Mouse (Mus musculus) CH12.LX (cell line): Measurements from ENCODE around the gene Slc2a12. TPM values are rescaled to one million over a fixed set of nuclear protein-coding genes. Genes with fewer than 3 reads are reported as not detected.

Experiments
- DNase-seq: peaks from one replicate; pipeline ENCODE4 v3.0.0-alpha.2; 2013; ENCODE audit errors: extremely low read depth
- H3K27ac ChIP-seq: 2 replicates; pipeline ENCODE4 v1.5.1; 2012; ENCODE audit warnings: low read depth, mild to moderate bottlenecking, control low read depth, moderate library complexity; ENCODE audit not compliant: insufficient read depth
- H3K27me3 ChIP-seq: replicated peaks from 2 replicates; pipeline ENCODE3; 2012; ENCODE audit warnings: inconsistent platforms
- H3K36me3 ChIP-seq, 2 experiments: replicated peaks in 1 of 2; 2 replicates each; pipeline versions ENCODE3 to v1.6.1; 2012; ENCODE audit warnings: inconsistent platforms in 1 of 2, low read length in 1 of 2, mild to moderate bottlenecking in 1 of 2, mixed read lengths in 1 of 2, moderate library complexity in 1 of 2; ENCODE audit not compliant: control insufficient read depth in 1 of 2, insufficient read depth in 1 of 2
- H3K4me1 ChIP-seq, 2 experiments: 2 replicates each; pipeline ENCODE4 v1.6.1; 2012; ENCODE audit warnings: inconsistent platforms in 1 of 2, moderate library complexity in 1 of 2; ENCODE audit not compliant: insufficient read depth in 2 of 2, control insufficient read depth in 1 of 2
- H3K4me2 ChIP-seq: 2 replicates; pipeline ENCODE4 v1.6.1; 2012; ENCODE audit warnings: low read depth, mild to moderate bottlenecking, control low read depth; ENCODE audit not compliant: poor library complexity, insufficient read depth, severe bottlenecking
- H3K4me3 ChIP-seq, 3 experiments: fragments of 150-350 bp in 1 of 3; sonication (generic) in 1 of 3; replicated peaks in 1 of 3; 2 replicates each; pipeline versions ENCODE3 to v1.5.1; 2011 to 2012; ENCODE audit warnings: low read depth in 2 of 3, low read length in 2 of 3, mild to moderate bottlenecking in 2 of 3, moderate library complexity in 2 of 3, control low read depth in 1 of 3, improper control_type of control experiment in 1 of 3, inconsistent platforms in 1 of 3, mixed read lengths in 1 of 3; ENCODE audit not compliant: poor library complexity in 1 of 3
- H3K79me2 ChIP-seq: replicated peaks from 2 replicates; pipeline ENCODE4 v1.6.1; 2012; ENCODE audit warnings: mild to moderate bottlenecking, moderate library complexity; ENCODE audit not compliant: control insufficient read depth, poor library complexity, insufficient read depth, severe bottlenecking; ENCODE audit errors: extremely low read depth
- H3K9ac ChIP-seq: 2 replicates; pipeline ENCODE4 v1.6.1; 2012; ENCODE audit warnings: low read depth, mild to moderate bottlenecking, control low read depth, moderate library complexity; ENCODE audit not compliant: insufficient read depth
- H3K9me3 ChIP-seq: replicated peaks from 2 replicates; pipeline ENCODE3; 2012; ENCODE audit warnings: low read length, inconsistent platforms, mixed read lengths
- CHD1 ChIP-seq: IDR thresholded peaks from 2 replicates; pipeline ENCODE4 v1.6.1; 2012; ENCODE audit warnings: low read depth, low read length, improper control_type of control experiment, inconsistent platforms
- CHD2 ChIP-seq: IDR thresholded peaks from 2 replicates; pipeline ENCODE4 v1.6.1; 2011; ENCODE audit warnings: low read length, improper control_type of control experiment
- E2F4 ChIP-seq: IDR thresholded peaks from 2 replicates; pipeline ENCODE4 v1.6.1; 2011; ENCODE audit warnings: low read depth, low read length, improper control_type of control experiment; ENCODE audit not compliant: insufficient replicate concordance
- ELF1 ChIP-seq: IDR thresholded peaks from 2 replicates; pipeline ENCODE4 v1.6.1; 2014; ENCODE audit warnings: low read depth, mild to moderate bottlenecking, inconsistent platforms, low read length, improper control_type of control experiment
- EP300 ChIP-seq: IDR thresholded peaks from 2 replicates; pipeline ENCODE4 v1.6.1; 2011; ENCODE audit warnings: low read length, improper control_type of control experiment
- IRF4 ChIP-seq: IDR thresholded peaks from 2 replicates; pipeline ENCODE4 v1.6.1; 2014; ENCODE audit warnings: low read depth, mild to moderate bottlenecking, inconsistent platforms, low read length, improper control_type of control experiment
- JUND ChIP-seq: conservative IDR thresholded peaks from 2 replicates; pipeline ENCODE4 v1.6.1; 2011; ENCODE audit warnings: low read depth, low read length, improper control_type of control experiment
- MAFK ChIP-seq: IDR thresholded peaks from 2 replicates; pipeline ENCODE4 v1.6.1; 2011; ENCODE audit warnings: low read length, improper control_type of control experiment; ENCODE audit not compliant: insufficient replicate concordance
- MAZ ChIP-seq: IDR thresholded peaks from 2 replicates; pipeline ENCODE4 v1.6.1; 2012; ENCODE audit warnings: low read depth, mild to moderate bottlenecking, inconsistent platforms, low read length, improper control_type of control experiment, moderate library complexity
- MEF2A ChIP-seq: IDR thresholded peaks from 2 replicates; pipeline ENCODE4 v1.6.1; 2014; ENCODE audit warnings: low read depth, mild to moderate bottlenecking, inconsistent platforms, low read length, improper control_type of control experiment, borderline replicate concordance
- MXI1 ChIP-seq: IDR thresholded peaks from 2 replicates; pipeline ENCODE4 v1.6.1; 2011; ENCODE audit warnings: mild to moderate bottlenecking, low read depth, low read length, improper control_type of control experiment
- MYC ChIP-seq: IDR thresholded peaks from 2 replicates; pipeline ENCODE4 v1.6.1; 2011; ENCODE audit warnings: low read depth, mild to moderate bottlenecking, improper control_type of control experiment, low read length
- NRF1 ChIP-seq: IDR thresholded peaks from 2 replicates; pipeline ENCODE4 v1.6.1; 2014; ENCODE audit warnings: low read depth, mild to moderate bottlenecking, inconsistent platforms, low read length, improper control_type of control experiment, moderate library complexity
- POLR2AphosphoS2 ChIP-seq: IDR thresholded peaks from 2 replicates; pipeline ENCODE4 v1.6.1; 2011; ENCODE audit warnings: low read depth, low read length, improper control_type of control experiment
- RAD21 ChIP-seq: IDR thresholded peaks from 2 replicates; pipeline ENCODE4 v1.6.1; 2011; ENCODE audit warnings: low read depth, mild to moderate bottlenecking, low read length, improper control_type of control experiment, moderate library complexity
- RCOR1 ChIP-seq: conservative IDR thresholded peaks from 2 replicates; pipeline ENCODE4 v1.6.1; 2012; ENCODE audit warnings: low read depth, mild to moderate bottlenecking, inconsistent platforms, low read length, improper control_type of control experiment
- SIN3A ChIP-seq: IDR thresholded peaks from 2 replicates; pipeline ENCODE4 v1.6.1; 2012; ENCODE audit warnings: low read length, improper control_type of control experiment, inconsistent platforms
- TBP ChIP-seq: conservative IDR thresholded peaks from 2 replicates; pipeline ENCODE4 v1.6.1; 2011; ENCODE audit warnings: low read depth, low read length, improper control_type of control experiment
- UBTF ChIP-seq: IDR thresholded peaks from 2 replicates; pipeline ENCODE4 v1.6.1; 2012; ENCODE audit warnings: low read depth, mild to moderate bottlenecking, inconsistent platforms, low read length, improper control_type of control experiment, moderate library complexity
- USF1 ChIP-seq: IDR thresholded peaks from 2 replicates; pipeline ENCODE4 v1.6.1; 2014; ENCODE audit warnings: low read depth, mild to moderate bottlenecking, inconsistent platforms, low read length, improper control_type of control experiment
- USF2 ChIP-seq: conservative IDR thresholded peaks from 2 replicates; pipeline ENCODE4 v1.6.1; 2011; ENCODE audit warnings: low read depth, low read length, improper control_type of control experiment
- ZKSCAN1 ChIP-seq: IDR thresholded peaks from 2 replicates; pipeline ENCODE4 v1.6.1; 2012; ENCODE audit warnings: low read depth, inconsistent platforms, low read length, improper control_type of control experiment, borderline replicate concordance
- ZMIZ1 ChIP-seq: IDR thresholded peaks from 2 replicates; pipeline ENCODE4 v1.6.1; 2012; ENCODE audit warnings: low read depth, mild to moderate bottlenecking, inconsistent platforms, low read length, improper control_type of control experiment
- ZNF384 ChIP-seq: IDR thresholded peaks from 2 replicates; pipeline ENCODE4 v1.6.1; 2012; ENCODE audit warnings: low read depth, low read length, improper control_type of control experiment, inconsistent platforms
- dilution Hi-C: fragments of 300-500 bp; cut with MboI; formaldehyde crosslinking; loops from 2 replicates; pipeline ENCODE4 v1.14.3; 2020; ENCODE audit warnings: low sequenced_read_pairs; ENCODE audit not compliant: extremely low pct_unique_long_range_greater_than_20kb, extremely low pct_ligation_motif_present
- in situ Hi-C: fragments of 300-500 bp; cut with MboI; formaldehyde crosslinking; loops from 3 replicates; pipeline ENCODE4 v1.14.3; 2019; ENCODE audit warnings: low sequenced_read_pairs, low pct_ligation_motif_present, low pct_unique_long_range_greater_than_20kb, mixed read lengths
- polyA plus RNA-seq: library from polyadenylated mRNA; unstranded; fragments of >175 nt; gene quantifications from 2 replicates; pipeline ENCODE4 v1.2.1, GENCODE M21; 2012; ENCODE audit warnings: low read depth; ENCODE audit not compliant: insufficient read length
- total RNA-seq, 2 experiments: library from RNA; depleted of rRNA; stranded (reverse); fragments of 300-350 nt in 1 of 2; fragments of >200 nt in 1 of 2; gene quantifications; 2 replicates each; pipeline ENCODE4 v1.2.3; 2012 to 2014

The Slc2a12 gene
- total and polyA plus RNA-seq, 3 experiments = 0.25 TPM; not detected in 2

GRCm38 (mm10) chr10:22604801-22605200 is 40.0 kb upstream of the Slc2a12 start:
- no peaks in the 10 kb centered on the region for H3K27me3 ChIP-seq
- no peak overlapping the region for H3K27ac ChIP-seq
- H3K9ac ChIP-seq = no peak overlapping the region
- DNase-seq = no peak
- H3K4me2 ChIP-seq = no peak overlapping the region
- H3K36me3 ChIP-seq = no peaks in the 10 kb centered on the region
- no peak for TF ChIP-seq SIN3A
- no peak for TF ChIP-seq JUND
- no peak for TF ChIP-seq NRF1
- no peak for TF ChIP-seq ZNF384
- no peak for TF ChIP-seq UBTF
- no peak for TF ChIP-seq IRF4
- TF ChIP-seq MEF2A = no peak
- TF ChIP-seq EP300 = no peak
- no peak for TF ChIP-seq CHD1
- no peak for TF ChIP-seq ZMIZ1
- TF ChIP-seq ELF1 = no peak
- no peak for TF ChIP-seq TBP
- no peak for TF ChIP-seq USF1
- TF ChIP-seq RAD21 = no peak
- TF ChIP-seq MAFK = no peak
- no peak for TF ChIP-seq USF2
- TF ChIP-seq RCOR1 = no peak
- TF ChIP-seq MAZ = no peak
- TF ChIP-seq POLR2AphosphoS2 = no peak
- no peak for TF ChIP-seq CHD2
- in situ Hi-C loops = no loop called here
- no peaks in the 10 kb centered on the region for H3K4me1 ChIP-seq
- no peaks in the 10 kb centered on the region for H3K9me3 ChIP-seq
- no peaks in the 10 kb centered on the region for H3K79me2 ChIP-seq
- H3K4me3 ChIP-seq = no peak overlapping the region
- dilution Hi-C loops = no loop called here

DNA sequence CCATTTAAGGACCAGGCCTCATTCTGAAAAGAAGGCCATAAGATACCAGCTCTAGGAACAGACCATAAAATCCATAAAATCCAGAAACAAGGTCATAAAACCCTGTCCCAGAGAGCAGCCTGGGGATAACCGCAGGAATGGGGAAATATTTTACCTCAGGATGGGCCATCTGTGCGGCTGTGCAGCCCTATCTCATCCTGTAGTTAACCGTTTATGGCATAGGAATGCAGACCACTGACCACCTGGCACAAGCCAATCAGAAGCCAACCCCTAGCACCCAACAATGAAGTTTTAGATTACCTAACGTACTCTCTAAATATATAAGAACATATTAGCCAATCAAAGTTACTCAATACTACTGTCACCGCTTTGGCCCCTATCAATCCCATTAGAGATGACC is 36.5 kb upstream of the Slc2a12 start:
- Histone ChIP-seq H3K9ac (no peak overlapping the region), H3K4me2 (no peak overlapping the region), H3K27ac (no peak overlapping the region), H3K36me3 (no peaks in the 10 kb centered on the region), H3K27me3 (no peaks in the 10 kb centered on the region), H3K79me2 (no peaks in the 10 kb centered on the region), H3K4me3 (no peak overlapping the region), H3K9me3 (no peaks in the 10 kb centered on the region), H3K4me1 (peaks cover 0 to 2% of the 10 kb centered on the region in 2 experiments; a peak in 1 of 4 replicates)
- in situ Hi-C loops = no loop called here
- dilution Hi-C loops = no loop called here
- DNase-seq = no peak
- TF ChIP-seq MYC = no peak
- no peak for TF ChIP-seq E2F4
- no peak for TF ChIP-seq JUND
- no peak for TF ChIP-seq POLR2AphosphoS2
- TF ChIP-seq ELF1 = no peak
- TF ChIP-seq ZKSCAN1 = no peak
- TF ChIP-seq MAZ = no peak
- no peak for TF ChIP-seq CHD2
- no peak for TF ChIP-seq MXI1
